Mouse (Mus musculus) MEL-GATA-1-ER (cell line): ENCODE measurements around the gene Plekhh1.

Source experiments
- DNase-seq: peaks from one replicate; pipeline ENCODE4 v3.0.0-alpha.2; 2012; ENCODE audit warnings: low read depth; ENCODE audit errors: extremely low read depth

The Plekhh1 gene

GRCm38 (mm10) chr12:79028911-79029861 is at the start of gene Plekhh1:
TSS of gene Plekhh1 (plus strand) at chr12:79029163.
- no peak for DNase-seq

DNA sequence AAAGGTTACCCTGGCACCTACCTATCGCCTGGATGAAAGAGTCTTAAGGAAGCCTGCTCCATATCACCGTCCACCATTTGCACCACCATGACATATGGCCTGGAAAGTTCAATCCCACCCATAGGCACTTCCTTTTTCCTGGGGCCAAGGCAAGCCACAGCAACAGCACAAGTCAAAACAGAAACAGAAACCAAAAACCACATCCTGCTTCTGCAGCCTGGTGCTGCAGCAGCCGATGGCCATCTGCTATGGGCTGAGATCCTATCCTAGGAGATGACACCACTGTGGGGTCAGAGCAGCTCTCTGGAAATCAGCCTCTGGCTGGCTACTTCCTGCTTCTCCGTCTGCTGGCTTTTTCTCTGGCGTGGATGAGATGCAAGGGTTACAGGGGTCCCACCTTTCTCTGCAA is 48.3 kb upstream of the Plekhh1 start:
- DNase-seq, result peak; percentile 88

DNA sequence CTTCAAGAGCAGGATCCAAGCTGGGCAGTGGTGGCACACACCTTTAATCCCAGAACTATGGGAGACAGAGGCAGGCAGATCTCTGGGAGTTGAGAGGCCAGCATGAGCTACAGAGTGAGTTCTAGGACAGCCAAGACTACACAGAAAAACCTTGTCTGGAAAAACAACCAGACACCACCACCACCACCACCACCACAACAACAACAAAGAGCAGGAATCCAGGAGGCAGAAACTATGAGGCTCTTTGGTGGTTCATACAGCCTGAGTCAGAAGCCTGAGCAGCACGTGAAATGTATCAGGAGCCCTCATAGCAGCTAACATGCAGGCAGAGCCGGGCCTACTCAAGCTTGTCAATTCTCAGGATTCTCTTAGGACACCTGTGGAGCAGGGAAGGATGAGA is 47.8 kb upstream of the Plekhh1 start:
- DNase-seq, result no peak

- no peak for DNase-seq
These were observed 46.8 kb upstream of the Plekhh1 start for GRCm38 (mm10) chr12:78981938-78982825.

- DNase-seq, result no peak
These were observed 45.5 kb upstream of the Plekhh1 start for GRCm38 (mm10) chr12:78983296-78984034.

- no peak for DNase-seq
These were observed 44.9 kb upstream of the Plekhh1 start for GRCm38 (mm10) chr12:78984035-78984432.

DNA sequence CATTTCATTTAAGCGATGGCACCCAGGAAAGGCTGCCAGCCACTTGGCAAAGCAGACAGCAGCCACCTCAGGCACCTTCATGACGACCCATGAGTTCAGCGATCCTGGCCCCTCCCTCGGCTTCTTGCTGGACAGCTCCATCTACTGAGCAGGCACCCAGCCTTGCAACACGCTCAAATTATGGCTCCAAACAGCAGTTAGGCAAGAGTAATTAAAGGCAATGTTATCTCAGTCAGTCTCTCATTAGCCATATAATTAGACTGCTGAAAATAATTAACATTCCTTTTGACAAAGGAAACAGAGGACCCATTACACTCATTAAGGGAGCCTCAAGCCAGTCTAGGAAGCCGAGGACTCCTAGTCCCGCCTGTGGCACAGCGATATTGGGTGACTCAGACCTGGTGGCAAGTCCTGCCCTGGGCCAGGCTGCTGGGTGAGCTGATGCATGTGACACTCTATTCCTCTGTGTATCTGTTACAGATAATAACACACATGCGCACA is 41.3 kb upstream of the Plekhh1 start:
- DNase-seq, result no peak

DNA sequence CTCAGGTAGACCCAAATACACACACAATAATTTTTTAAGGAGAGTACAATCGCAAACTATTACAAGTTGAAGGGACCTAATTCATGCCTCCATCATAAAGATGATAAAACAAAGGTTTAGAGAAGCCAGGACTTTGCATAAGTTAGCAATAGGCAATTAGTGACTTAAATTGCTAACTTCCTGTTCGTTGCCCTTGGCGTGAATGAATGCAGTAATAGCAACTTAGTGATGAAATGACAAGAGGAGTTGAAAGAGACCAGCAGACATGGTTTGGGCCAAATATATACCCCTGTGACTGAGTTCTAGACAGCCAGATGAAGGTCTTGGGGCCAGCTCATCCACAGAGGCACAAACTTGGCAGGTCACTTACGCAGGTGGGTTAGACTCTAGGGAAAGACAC is 32.7 kb upstream of the Plekhh1 start:
- DNase-seq, result no peak

- no peak for DNase-seq
These were observed 32.3 kb upstream of the Plekhh1 start for GRCm38 (mm10) chr12:78996711-78997110.

- peak; percentile 88 for DNase-seq
These were observed 26.6 kb upstream of the Plekhh1 start for GRCm38 (mm10) chr12:79002406-79002805.

GRCm38 (mm10) chr12:79002978-79003377 is 26.0 kb upstream of the Plekhh1 start:
- DNase-seq, result no peak

DNA sequence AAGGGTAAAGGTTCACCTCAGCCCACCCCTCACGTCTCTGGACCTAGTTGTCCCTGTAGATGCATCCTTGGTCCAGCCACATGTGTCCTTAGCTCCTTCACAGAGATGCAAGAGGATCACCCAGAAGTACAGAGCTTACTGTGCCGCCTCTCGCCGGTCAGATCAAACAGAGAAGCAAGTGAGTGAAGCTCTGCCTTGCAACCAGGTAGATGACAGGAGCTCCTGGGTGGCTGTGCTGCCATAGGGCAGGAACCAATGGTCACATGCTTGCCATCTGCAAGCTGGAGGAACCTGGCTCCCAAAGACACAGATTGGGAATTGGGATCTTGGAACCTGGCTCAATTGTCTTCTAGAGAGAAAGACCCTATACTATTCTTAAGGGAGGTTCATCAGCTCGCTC is 23.5 kb upstream of the Plekhh1 start:
- no peak for DNase-seq

- DNase-seq, result no peak
These were observed 22.9 kb upstream of the Plekhh1 start for GRCm38 (mm10) chr12:79006076-79006475.

DNA sequence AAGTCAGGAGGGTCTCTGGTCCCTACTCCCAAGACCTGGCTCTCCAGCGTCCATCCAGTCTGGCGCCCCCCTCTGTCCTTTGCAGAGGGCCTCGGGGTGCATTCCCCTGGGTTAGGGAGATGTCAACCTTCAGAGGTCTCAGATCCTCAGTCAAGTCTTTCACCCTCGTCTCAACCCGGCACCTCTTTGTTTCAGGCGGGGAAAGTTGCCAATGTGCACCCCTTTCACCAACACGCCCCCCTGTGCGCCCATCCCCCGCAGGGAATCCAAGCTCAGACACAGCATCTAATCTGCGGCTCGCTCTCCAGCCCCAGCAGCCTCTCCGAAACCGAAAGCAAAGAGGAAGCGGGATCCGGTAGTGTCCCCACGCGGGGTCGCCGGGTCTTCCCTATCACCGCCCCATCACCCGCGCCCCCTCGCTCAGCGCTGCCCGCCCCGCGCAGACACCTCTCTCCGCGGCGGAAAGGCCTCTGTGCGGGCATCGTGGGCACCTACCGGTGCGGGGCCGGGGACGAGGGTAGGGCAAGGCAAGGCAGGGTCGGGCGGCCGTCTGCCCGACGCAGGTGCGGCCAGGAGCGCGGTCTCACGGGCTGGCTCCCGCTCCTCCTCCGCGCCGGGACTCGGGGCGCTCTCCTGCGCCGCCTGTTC is 22.4 kb upstream of the Plekhh1 start:
- DNase-seq, result no peak

GRCm38 (mm10) chr12:79007126-79007753 is 21.7 kb upstream of the Plekhh1 start, which contains the start of gene Tmem229b:
TSS of gene Tmem229b (minus strand) at chr12:79007627.
- no peak for DNase-seq

GRCm38 (mm10) chr12:79010569-79010968 is 18.4 kb upstream of the Plekhh1 start:
- DNase-seq, result no peak

- DNase-seq, result no peak
These were observed 12.9 kb upstream of the Plekhh1 start for GRCm38 (mm10) chr12:79016109-79016508.

DNA sequence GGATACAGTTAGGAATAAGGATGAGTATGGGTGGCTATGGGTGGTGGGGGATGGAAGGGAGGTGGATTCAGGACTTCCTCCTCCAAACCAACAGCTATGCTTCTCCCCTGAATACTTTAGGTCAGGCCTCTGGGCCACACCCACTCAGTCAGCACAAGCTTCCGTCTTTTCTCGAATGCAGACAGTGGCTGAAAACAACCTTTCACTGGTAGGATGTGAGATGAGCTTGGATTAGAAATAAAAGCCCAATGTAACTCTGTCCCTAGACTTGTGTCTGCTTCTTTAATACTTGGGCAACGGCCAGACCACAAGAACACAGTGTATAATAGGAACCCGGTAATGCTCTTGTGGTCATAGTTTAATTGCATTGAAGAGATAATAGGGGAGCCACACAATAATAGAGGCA is 11.0 kb upstream of the Plekhh1 start:
- DNase-seq, result peak; percentile 83

- no peak for DNase-seq
These were observed 7.1 kb upstream of the Plekhh1 start for GRCm38 (mm10) chr12:79021902-79022301.

- DNase-seq, result no peak
These were observed 6.1 kb upstream of the Plekhh1 start for GRCm38 (mm10) chr12:79022882-79023281.
